13 mouse cellular contexts compared by ENCODE assay signal in the genomic region with DNA sequence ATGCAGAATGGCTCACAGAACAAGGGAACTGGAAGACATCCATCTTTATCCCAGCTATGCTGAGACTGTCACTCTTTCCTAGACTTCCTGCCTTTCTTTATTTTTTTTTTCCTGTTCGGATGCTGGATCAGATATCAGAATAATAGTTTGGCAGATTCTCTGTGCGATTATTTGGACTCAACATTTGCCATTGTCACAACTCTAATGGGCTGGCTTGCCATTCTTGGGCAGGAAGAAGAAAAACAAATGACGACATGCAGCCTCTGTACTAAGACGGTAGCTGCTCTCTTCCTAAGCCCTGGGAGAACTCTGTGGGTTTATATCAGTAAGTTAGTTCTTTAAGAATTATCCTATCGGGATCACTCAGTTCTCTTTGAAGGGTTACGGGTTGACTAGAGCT.
DNase-seq lines count a peak whose midpoint lies in the region; ATAC-seq and TF ChIP-seq lines count a peak whose summit lies in the region.
"Had no signal": no experiment of that assay in that cellular context is flagged by ENCODE, and none has a peak within 500 bp of the region (broad histone marks: within the 10 kb centered on the region; RNA-seq: fewer than 3 reads in every experiment).

No protein-coding gene starts in this region.

- H3K4me2 ChIP-seq in forebrain, embryonic 12.5 days: no peak overlapping the region
- H3K4me2 ChIP-seq in lung, embryonic 14.5 days: no peak overlapping the region
- no peak overlapping the region for H3K4me2 ChIP-seq in stomach, postnatal 0 days (replicated peaks; ENCODE audit: low read depth)
- H3K4me2 ChIP-seq: intestine, embryonic 15.5 days; liver, embryonic 12.5 days had no signal

- TF ChIP-seq EP300 in stomach, postnatal 0 days (optimal IDR thresholded peaks at IDR 0.05): no peak

- ATAC-seq in forebrain, embryonic 12.5 days (ENCODE audit: low FRiP score): no peak
- ATAC-seq in lung, embryonic 14.5 days (ENCODE audit: insufficient read depth): no peak
- no peak for ATAC-seq in stomach, postnatal 0 days (ENCODE audit: low FRiP score, low TSS enrichment)
- ATAC-seq: intestine, embryonic 15.5 days; liver, embryonic 12.5 days had no signal

- TF ChIP-seq CTCF in lung, embryonic 14.5 days (IDR thresholded peaks at IDR 0.05; ENCODE audit: low read depth): no peak
- TF ChIP-seq CTCF in cortical plate, adult 2 months (IDR thresholded peaks at IDR 0.05; ENCODE audit: extremely low read depth, insufficient read depth, low read length): no peak
- no peak for TF ChIP-seq CTCF in stomach, postnatal 0 days (IDR thresholded peaks at IDR 0.05; ENCODE audit: low read depth)

- H3K4me3 ChIP-seq in forebrain, embryonic 12.5 days (replicated peaks): no peak overlapping the region
- no peak overlapping the region for H3K4me3 ChIP-seq in forebrain, embryonic 10.5 days
- H3K4me3 ChIP-seq in lung, embryonic 14.5 days (ENCODE audit: low read depth, low read length): no peak overlapping the region
- no peak overlapping the region for H3K4me3 ChIP-seq in cortical plate, adult 2 months (ENCODE audit: insufficient read depth, low read length)
- no peak overlapping the region for H3K4me3 ChIP-seq in stomach, postnatal 0 days (ENCODE audit: low read depth, low read length)
- H3K4me3 ChIP-seq: intestine, embryonic 15.5 days; kidney, embryonic 15.5 days; liver, embryonic 12.5 days had no signal

- no peak for DNase-seq in forebrain, embryonic 10.5 days (ENCODE audit: extremely low spot score, low spot score)
- DNase-seq in lung, embryonic 14.5 days: peak; percentile 40
- DNase-seq in lung, adult 18-20 months: no peak
- peak; percentile 16 for DNase-seq in lung, postnatal 25 days (ENCODE audit: low spot score)
- no peak for DNase-seq in stomach, postnatal 0 days (ENCODE audit: low spot score)
- DNase-seq in cerebellum, adult 8-10 months: no peak
- DNase-seq: cerebellum, postnatal 14 days; gastrocnemius, postnatal 25 days had no signal

- peaks cover 37% of the 10 kb centered on the region for H3K27me3 ChIP-seq in forebrain, embryonic 12.5 days
- peaks cover 81% of the 10 kb centered on the region for H3K27me3 ChIP-seq in forebrain, embryonic 10.5 days (ENCODE audit: poor library complexity, severe bottlenecking)
- H3K27me3 ChIP-seq in lung, embryonic 14.5 days (ENCODE audit: insufficient read depth, low read length): peaks cover 5% of the 10 kb centered on the region; the same call in 1 of the 2 replicates
- no peaks in the 10 kb centered on the region for H3K27me3 ChIP-seq in stomach, postnatal 0 days (ENCODE audit: control insufficient read depth, insufficient read depth, low read length)

- H3K27ac ChIP-seq in forebrain, embryonic 12.5 days: peak overlapping the region; percentile 88
- no peak overlapping the region for H3K27ac ChIP-seq in forebrain, embryonic 10.5 days
- H3K27ac ChIP-seq in lung, embryonic 14.5 days (ENCODE audit: low read depth): no peak overlapping the region
- H3K27ac ChIP-seq in cortical plate, adult 2 months (ENCODE audit: insufficient read depth, low read length): peak overlapping the region; percentile 10; the same call in 1 of the 2 replicates
- H3K27ac ChIP-seq in stomach, postnatal 0 days (replicated peaks): no peak overlapping the region
- H3K27ac ChIP-seq: intestine, embryonic 15.5 days; kidney, embryonic 15.5 days; liver, embryonic 12.5 days had no signal

- H3K9me3 ChIP-seq in forebrain, embryonic 12.5 days: no peaks in the 10 kb centered on the region
- H3K9me3 ChIP-seq in forebrain, embryonic 10.5 days: no peaks in the 10 kb centered on the region
- no peaks in the 10 kb centered on the region for H3K9me3 ChIP-seq in lung, embryonic 14.5 days (ENCODE audit: low read depth, low read length)
- no peaks in the 10 kb centered on the region for H3K9me3 ChIP-seq in stomach, postnatal 0 days (ENCODE audit: control insufficient read depth, low read length)
- H3K9me3 ChIP-seq: intestine, embryonic 15.5 days; kidney, embryonic 15.5 days; liver, embryonic 12.5 days had no signal

- H3K36me3 ChIP-seq in forebrain, embryonic 12.5 days (replicated peaks): no peaks in the 10 kb centered on the region
- H3K36me3 ChIP-seq in forebrain, embryonic 10.5 days (replicated peaks): no peaks in the 10 kb centered on the region
- no peaks in the 10 kb centered on the region for H3K36me3 ChIP-seq in lung, embryonic 14.5 days (ENCODE audit: insufficient read depth)
- H3K36me3 ChIP-seq in stomach, postnatal 0 days (ENCODE audit: control insufficient read depth, insufficient read depth, low read length): no peaks in the 10 kb centered on the region
- H3K36me3 ChIP-seq: intestine, embryonic 15.5 days; kidney, embryonic 15.5 days; liver, embryonic 12.5 days had no signal

- H3K9ac ChIP-seq in forebrain, embryonic 12.5 days: no peak overlapping the region
- H3K9ac ChIP-seq in lung, embryonic 14.5 days: no peak overlapping the region
- H3K9ac ChIP-seq in stomach, postnatal 0 days (ENCODE audit: low read length): no peak overlapping the region
- H3K9ac ChIP-seq: intestine, embryonic 15.5 days; kidney, embryonic 15.5 days; liver, embryonic 12.5 days had no signal

- no peak for TF ChIP-seq POLR2A in cortical plate, adult 2 months (IDR thresholded peaks at IDR 0.05; ENCODE audit: extremely low read depth, insufficient read depth, low read length)

- H3K4me1 ChIP-seq in forebrain, embryonic 12.5 days: peaks cover 26% of the 10 kb centered on the region
- peaks cover 23% of the 10 kb centered on the region for H3K4me1 ChIP-seq in forebrain, embryonic 10.5 days
- peaks cover 6% of the 10 kb centered on the region; the same call in 1 of the 2 replicates for H3K4me1 ChIP-seq in lung, embryonic 14.5 days (ENCODE audit: insufficient read depth)
- peaks cover 10% of the 10 kb centered on the region for H3K4me1 ChIP-seq in cortical plate, adult 2 months (ENCODE audit: control insufficient read depth, insufficient read depth, low read length)
- no peaks in the 10 kb centered on the region for H3K4me1 ChIP-seq in stomach, postnatal 0 days (replicated peaks; ENCODE audit: control insufficient read depth, insufficient read depth)
- H3K4me1 ChIP-seq: intestine, embryonic 15.5 days; liver, embryonic 12.5 days had no signal

- WGBS in forebrain, embryonic 12.5 days: 64% methylated on average over 6 of the region's 6 CpGs
- WGBS in forebrain, embryonic 10.5 days: 76% methylated on average over 6 of the region's 6 CpGs
- WGBS in lung, embryonic 14.5 days: 52% methylated on average over 6 of the region's 6 CpGs
- 63% methylated on average over 6 of the region's 6 CpGs for WGBS in stomach, postnatal 0 days

Comparison
In these comparisons a context has a peak if more than half of its experiments do, and no peak if none do; other contexts are left out.
1. H3K27ac ChIP-seq: peak in forebrain, embryonic 12.5 days (single experiment) and cortical plate, adult 2 months (single experiment); none in forebrain, embryonic 10.5 days (single experiment), lung, embryonic 14.5 days (single experiment) and stomach, postnatal 0 days (single experiment).
2. DNase-seq: peak in lung, embryonic 14.5 days (single experiment) and lung, postnatal 25 days (single experiment); none in forebrain, embryonic 10.5 days (single experiment), lung, adult 18-20 months (0 of 2), stomach, postnatal 0 days (single experiment) and cerebellum, adult 8-10 months (single experiment).